Mouse (Mus musculus) kidney, postnatal 0 days (tissue): ENCODE measurements at regions not wholly inside any gene's neighbourhood (a gene's known extent, or its start where the extent isn't known, plus 50 kb on each side); places are given as distances from the start of the nearest gene placed in this dataset.

Experiments
- ATAC-seq: fragments of 200-750 bp; cut with Nextera tagmentation; replicated peaks from 2 replicates; pipeline ENCODE4 v1.8.0; 2017; ENCODE audit warnings: low read depth, moderate number of reproducible peaks, moderate TSS enrichment, moderate library complexity; ENCODE audit not compliant: low FRiP score
- DNase-seq: peaks from one replicate; pipeline ENCODE4 v3.0.0-alpha.2; 2016; ENCODE audit warnings: low spot score
- H3K27ac ChIP-seq: fragments of 300-500 bp; sonication (generic); 2 replicates; pipeline ENCODE4 v1.5.1; 2014; ENCODE audit warnings: mild to moderate bottlenecking
- H3K27me3 ChIP-seq: fragments of 300-500 bp; sonication (generic); 2 replicates; pipeline ENCODE4 v1.6.1; 2014; ENCODE audit warnings: low read length, mixed read lengths; ENCODE audit not compliant: insufficient read depth
- H3K36me3 ChIP-seq: fragments of 300-500 bp; sonication (generic); 2 replicates; pipeline ENCODE4 v1.6.1; 2014; ENCODE audit warnings: low read length, mixed read lengths; ENCODE audit not compliant: insufficient read depth
- H3K4me1 ChIP-seq: fragments of 300-500 bp; sonication (generic); replicated peaks from 2 replicates; pipeline ENCODE4 v1.6.1; 2014; ENCODE audit warnings: antibody characterized with exemption, low read length, mixed read lengths; ENCODE audit not compliant: insufficient read depth
- H3K4me2 ChIP-seq: fragments of 300-500 bp; sonication (generic); 2 replicates; pipeline ENCODE4 v1.6.1; 2014; ENCODE audit warnings: mild to moderate bottlenecking, low read length, moderate library complexity, mixed read lengths
- H3K4me3 ChIP-seq: fragments of 300-500 bp; sonication (generic); replicated peaks from 2 replicates; pipeline ENCODE4 v1.5.1; 2014; ENCODE audit warnings: low read depth, low read length
- H3K9ac ChIP-seq: fragments of 300-500 bp; sonication (generic); 2 replicates; pipeline ENCODE4 v1.6.1; 2014; ENCODE audit warnings: low read depth, low read length
- H3K9me3 ChIP-seq: fragments of 300-500 bp; sonication (generic); replicated peaks from 2 replicates; pipeline ENCODE4 v1.6.1; 2016; ENCODE audit warnings: low read length, inconsistent platforms, mixed read lengths
- CTCF ChIP-seq: IDR thresholded peaks from 2 replicates; pipeline ENCODE4 v1.5.1; 2016; ENCODE audit warnings: antibody characterized with exemption, low read depth, mild to moderate bottlenecking, moderate library complexity
- WGBS: fragments of 180-500 bp; shearing (Covaris S2); extraction: QIAGEN DNeasy Blood & Tissue Kit; methylation state at CpG from one replicate; pipeline ENCODE4 v1.1.7; 2014; 5-methylcytosine and 5-hydroxymethylcytosine counted together

DNA sequence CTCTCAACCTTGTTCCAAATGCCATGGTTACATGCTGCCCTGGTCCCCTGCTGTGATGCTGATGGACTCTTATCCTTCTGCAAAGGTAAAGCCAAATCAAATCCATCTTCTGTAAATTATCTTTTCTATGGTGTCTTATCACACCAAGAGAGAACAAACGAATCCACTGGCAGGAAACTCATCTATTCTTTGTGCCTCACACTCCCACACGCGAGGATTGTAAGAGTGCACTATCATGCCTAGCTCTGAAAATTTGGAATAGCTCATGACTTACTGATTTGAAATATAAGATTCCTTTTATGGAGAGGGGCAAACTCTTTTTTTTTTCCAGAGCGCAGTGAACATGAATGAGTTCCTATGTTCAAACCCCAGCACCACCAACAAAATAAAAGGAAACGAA, 249.6 kb downstream of the Triml1 start:
- Histone ChIP-seq H3K4me3 (no peak overlapping the region), H3K4me1 (no peaks in the 10 kb centered on the region), H3K27ac (no peak overlapping the region), H3K9me3 (no peaks in the 10 kb centered on the region), H3K27me3 (no peaks in the 10 kb centered on the region), H3K4me2 (no peak overlapping the region), H3K36me3 (no peaks in the 10 kb centered on the region), H3K9ac (no peak overlapping the region)
- DNase-seq (no peak), ATAC-seq (no peak)
- 83% methylated on average over 5 of the region's 5 CpGs for WGBS
- no peak for TF ChIP-seq CTCF

GRCm38 (mm10) chr8:42886516-42886915, 254.8 kb downstream of the Triml1 start:
- 94% methylated on average over 2 of the region's 2 CpGs for WGBS
- no peak for ATAC-seq
- no peak overlapping the region for H3K4me3 ChIP-seq

GRCm38 (mm10) chr8:42870262-42870661, 271.0 kb downstream of the Triml1 start:
- no peak for TF ChIP-seq CTCF
- Histone ChIP-seq H3K9me3 (no peaks in the 10 kb centered on the region), H3K4me3 (no peak overlapping the region), H3K27me3 (no peaks in the 10 kb centered on the region), H3K4me2 (no peak overlapping the region), H3K4me1 (no peaks in the 10 kb centered on the region), H3K9ac (no peak overlapping the region), H3K27ac (no peak overlapping the region), H3K36me3 (no peaks in the 10 kb centered on the region)
- no peak for DNase-seq
- no peak for ATAC-seq
- 84% methylated on average over 3 of the region's 3 CpGs for WGBS

More at GRCm38 (mm10) chr8:42886516-42886915, 254.8 kb downstream of the Triml1 start:
- H3K9me3 ChIP-seq = no peaks in the 10 kb centered on the region
- TF ChIP-seq CTCF = no peak
- no peak for DNase-seq
- H3K36me3 ChIP-seq = no peaks in the 10 kb centered on the region
- H3K4me2 ChIP-seq = no peak overlapping the region
- no peaks in the 10 kb centered on the region for H3K27me3 ChIP-seq
- no peak overlapping the region for H3K9ac ChIP-seq
- H3K4me1 ChIP-seq = no peaks in the 10 kb centered on the region
- no peak overlapping the region for H3K27ac ChIP-seq
